Mouse (Mus musculus) retina, adult 2 months (tissue): ENCODE data around the gene Nup133.
"Not testable (repeated sequence)": the region's sequence is repeated elsewhere in the genome, so short reads cannot be mapped to it uniquely, and the experiment has no call there.

Experiments used
- DNase-seq: peaks from one replicate; pipeline ENCODE4 v3.0.0-alpha.2; 2012; ENCODE audit warnings: low read depth, low spot score

Gene Nup133

DNA sequence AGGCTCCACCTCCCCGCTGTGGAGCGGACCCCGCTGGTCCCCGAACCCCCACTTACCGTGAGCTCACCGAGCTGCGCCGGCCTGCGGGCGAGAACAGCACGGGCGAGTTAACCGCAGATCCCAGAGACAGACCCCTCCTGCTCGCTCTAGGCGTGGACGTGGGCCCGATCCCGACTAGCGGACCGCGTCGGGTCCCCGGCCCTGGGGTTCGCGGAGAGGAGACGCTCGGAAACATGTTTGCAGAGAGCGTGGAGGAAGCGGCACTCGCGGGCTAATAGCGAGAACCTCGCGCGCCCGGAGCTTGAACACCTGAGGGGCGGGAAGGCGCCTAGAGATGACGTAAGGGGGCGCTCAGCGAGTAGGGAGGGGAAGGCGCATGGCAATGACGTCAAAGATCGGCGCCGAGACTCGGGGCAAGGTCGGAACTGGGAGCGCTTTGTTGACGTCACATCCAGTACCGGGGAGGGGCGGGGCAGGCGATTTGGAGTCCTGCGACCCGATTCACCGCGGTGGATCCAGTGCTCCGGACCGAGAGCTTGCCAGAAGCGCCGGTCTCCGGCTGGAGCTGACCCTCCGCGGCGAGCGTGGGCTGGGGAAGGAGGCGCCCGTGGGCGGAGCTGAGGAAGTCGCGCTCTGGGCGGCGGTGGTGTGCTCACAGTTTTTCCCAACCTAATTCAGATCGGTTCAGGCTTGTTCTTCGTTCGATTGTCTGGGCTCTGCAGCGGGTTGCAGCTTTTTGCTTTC is at the start of gene Nup133:
Nup133 (minus strand) TSS at position 324 of the 744 bp plus-strand sequence.
- peak; percentile 99 for DNase-seq

DNA sequence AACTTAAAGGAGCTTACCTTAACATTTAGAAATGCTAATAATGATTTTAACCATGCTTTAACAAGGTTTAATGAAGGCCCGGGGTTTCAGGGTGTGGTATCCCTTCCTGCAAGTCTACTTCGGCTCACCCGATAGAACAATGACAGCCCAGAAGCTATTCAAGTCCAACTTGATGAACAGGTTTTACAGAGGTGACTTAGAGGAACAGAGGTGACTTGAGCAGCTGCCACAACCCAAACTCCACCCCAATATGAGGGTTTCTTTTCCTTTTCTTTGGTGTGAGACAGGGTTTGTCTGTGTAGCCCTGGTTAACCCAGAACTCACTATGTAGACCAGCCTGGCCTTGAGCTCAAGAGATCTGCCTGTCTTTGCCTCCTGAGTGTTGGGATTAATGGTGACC is 44.9 kb upstream of the Nup133 start:
- no peak for DNase-seq

DNA sequence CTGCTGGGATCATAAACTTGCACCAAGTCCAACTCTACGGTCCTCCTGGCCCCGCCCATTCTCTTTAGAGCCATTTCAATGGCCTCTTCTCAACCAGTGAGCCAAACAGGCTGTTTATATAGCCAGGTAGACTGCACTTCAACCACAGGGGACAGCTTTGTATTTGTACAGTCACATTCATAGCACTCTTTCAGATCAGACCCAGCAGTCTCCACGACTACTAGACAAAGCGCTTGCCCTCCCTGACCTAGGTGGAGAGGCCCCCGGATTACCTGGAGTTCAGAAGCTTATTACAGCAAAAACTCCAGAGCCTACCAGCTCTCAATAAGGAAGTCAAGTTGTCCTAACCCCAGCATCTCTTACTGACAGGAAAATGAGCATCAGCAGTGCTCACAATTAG is 44.5 kb upstream of the Nup133 start:
- DNase-seq = no peak

DNA sequence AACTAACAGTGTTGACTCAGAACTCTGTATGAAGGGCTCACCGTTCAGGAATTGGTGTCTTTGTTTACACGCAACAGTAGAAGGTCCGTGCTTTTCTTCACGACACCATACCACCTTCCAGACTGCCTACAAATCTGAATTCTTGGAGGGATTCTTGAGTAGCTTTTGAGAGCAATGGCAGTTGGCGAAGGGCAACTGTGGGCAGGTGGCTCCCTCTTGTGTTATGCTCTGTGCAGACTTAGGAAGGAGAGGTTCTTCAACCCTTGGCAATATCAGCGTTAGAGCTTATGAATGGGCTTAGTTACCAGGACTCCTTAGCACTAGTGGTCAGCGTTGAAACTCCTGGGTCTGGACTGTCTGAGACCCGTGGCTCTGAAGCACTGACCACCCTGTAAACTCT is 43.5 kb upstream of the Nup133 start:
- DNase-seq = no peak

DNA sequence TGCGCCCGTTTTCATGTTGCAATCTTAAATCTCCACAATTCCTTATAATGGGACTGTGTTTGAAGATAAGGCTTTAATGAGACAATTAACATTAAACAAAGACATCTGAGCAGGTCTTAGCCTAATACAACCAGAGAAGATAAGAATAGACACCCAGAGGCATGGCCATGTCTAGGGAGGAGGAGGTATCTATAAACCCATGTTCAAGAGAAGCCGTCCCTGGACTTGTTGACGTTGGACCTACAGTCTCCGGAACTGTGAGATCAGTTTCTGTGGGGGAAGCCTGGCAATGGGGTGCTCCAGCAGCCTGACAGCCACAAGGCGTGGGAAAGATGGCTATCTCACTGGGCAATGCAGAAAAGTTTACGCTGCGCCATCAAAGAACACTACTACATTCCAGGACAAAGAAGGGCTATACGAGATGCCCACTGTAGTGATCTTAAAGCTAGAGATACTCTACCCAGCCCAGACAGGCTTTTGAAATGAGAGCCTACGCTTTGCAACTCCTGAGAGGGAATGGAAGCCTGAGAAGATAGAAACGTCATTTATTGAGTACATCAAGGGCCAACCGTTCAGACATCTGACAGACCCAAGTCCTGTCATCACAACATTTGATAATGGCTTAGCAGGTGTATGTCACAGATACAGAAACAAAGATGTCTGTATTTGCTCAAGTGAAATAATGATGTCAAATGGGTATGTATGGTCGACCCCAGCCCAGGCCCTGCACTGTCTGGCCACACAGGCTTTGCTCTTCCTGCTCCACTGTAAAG is 41.4 kb upstream of the Nup133 start:
- no peak for DNase-seq

DNA sequence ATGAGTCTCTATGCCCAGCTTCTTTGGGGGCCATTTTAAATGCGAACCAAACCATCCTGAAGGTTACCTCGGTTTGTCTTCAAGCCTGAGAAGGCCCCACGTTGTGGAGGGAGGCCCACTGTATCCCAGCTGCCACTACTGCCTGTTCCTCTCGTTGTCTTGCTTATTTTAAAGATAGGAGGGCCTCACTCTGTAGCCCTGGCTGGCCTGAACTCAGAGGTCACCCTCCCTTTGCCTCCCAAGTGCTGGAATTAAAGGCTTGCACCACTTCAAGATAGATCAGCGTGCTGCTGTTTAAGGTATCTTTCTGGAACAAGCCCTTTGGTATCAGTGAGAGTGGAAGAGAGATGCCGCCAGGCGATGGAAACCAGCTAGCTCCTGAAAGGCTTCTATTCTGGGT is 40.1 kb upstream of the Nup133 start:
- DNase-seq = no peak

DNA sequence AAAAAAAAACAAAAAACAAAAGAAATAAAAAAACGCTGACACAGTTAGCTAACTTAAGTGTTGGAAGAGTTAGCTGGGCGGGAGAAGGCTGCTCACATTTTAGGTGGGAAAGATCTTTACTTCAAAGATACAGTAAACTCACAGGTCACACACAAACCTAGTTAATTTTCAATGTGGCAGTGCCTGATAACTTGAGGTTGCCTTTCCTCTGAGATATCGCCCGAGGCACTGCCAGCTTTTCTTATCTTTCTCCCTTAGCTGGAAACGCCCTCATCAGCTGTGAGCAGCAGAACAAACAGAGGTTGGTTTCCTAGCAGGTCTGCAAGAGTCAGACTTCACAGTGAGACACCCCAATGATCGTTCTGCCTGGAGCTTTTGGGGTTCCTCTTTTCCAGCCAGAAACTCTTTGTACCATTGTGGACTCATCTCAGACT is 39.6 kb upstream of the Nup133 start:
- DNase-seq = no peak

DNA sequence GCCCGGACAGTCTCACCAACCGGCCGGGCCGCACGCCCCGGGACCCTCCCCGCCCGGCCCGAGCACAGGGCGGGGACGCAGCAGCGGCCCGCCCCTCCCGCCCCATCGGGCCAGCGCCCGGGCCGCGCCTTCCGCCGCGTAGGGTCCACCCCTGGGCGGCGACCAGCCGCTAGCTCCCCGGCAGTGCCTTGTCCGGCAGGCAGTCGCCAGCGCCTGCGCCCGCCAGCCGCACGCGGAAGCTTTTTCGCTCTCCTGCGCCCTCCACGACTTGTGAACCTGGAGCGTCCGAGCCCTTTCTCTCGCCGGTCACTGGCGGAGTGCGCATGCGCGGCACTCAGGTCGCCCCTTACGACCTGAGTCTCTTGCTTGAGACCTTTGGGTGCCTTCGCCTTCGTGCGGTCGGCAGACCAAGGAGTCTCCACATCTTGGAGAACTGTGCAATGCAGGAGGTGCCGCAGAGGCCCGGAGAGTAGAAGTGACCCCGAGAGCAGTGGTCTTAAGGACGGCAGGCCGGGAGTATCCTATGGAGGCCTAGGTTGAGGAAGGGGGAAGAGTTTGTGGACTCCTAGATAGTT is 33.8 kb upstream of the Nup133 start, which contains the start of gene Abcb10:
Abcb10 (minus strand) TSS at position 297 of the 575 bp plus-strand sequence.
- DNase-seq = peak; percentile 71

DNA sequence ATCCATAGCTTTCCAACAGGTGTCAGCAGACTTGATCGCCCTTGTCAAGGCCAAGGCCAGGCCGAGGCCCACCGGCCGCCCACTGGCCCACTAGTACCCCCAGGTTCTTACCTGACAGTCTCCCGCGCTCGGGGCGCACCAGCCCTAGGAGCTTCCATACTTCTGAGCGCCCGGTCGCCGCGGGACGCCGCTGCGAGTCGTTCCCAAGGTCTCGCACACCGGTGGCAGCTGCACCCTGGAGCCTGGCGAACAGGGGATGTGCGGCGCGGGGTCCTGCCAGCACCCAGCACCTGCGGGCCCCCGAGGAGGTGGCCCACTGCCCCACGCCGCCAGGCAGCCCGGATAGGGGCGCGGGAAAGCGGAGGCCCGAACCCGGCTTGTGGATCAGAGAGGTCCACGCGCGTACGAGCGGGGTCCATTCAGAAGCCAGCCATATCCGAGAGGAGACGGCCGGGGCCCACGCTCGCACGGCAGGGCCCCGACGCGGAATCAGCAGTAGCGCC is 33.3 kb upstream of the Nup133 start:
- no peak for DNase-seq

DNA sequence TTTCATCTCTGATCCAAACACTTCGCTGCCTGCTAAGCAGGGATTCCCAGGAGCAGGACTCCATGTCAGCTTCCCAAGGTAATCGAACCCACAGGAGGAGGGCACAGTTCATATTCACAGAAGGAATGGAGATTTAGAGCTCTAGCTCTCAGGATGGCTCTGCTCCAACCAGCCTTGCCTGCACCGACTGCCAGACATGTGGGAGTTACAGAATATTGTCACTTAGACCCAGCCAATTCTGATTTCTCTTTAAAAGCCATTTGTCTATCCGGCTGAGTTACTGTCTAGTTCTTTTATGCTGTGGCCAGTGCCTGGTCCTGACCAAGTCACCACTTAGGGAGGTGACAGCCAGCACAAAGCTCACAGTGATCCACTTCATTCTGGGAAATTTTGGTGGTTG is 32.6 kb upstream of the Nup133 start:
- DNase-seq = no peak

DNA sequence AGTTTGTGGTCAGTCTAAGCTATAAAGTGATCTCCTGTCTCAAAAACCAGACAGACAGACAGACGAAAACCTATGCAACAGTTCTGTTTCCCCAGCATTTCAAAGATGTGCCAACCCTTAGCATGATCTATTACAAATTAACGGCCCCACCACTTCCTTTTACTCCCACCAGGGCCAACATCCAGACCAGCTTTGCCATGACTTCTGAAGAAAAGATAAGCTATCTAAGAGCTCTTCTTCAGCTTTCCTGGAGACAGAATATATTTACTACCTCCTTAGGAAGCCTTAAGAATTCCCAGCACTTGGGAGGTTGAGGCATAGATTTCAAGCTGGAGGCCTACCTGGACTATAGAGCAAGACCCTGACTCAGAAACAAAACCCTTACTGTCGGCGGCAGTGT is 31.2 kb upstream of the Nup133 start:
- DNase-seq = no peak

DNA sequence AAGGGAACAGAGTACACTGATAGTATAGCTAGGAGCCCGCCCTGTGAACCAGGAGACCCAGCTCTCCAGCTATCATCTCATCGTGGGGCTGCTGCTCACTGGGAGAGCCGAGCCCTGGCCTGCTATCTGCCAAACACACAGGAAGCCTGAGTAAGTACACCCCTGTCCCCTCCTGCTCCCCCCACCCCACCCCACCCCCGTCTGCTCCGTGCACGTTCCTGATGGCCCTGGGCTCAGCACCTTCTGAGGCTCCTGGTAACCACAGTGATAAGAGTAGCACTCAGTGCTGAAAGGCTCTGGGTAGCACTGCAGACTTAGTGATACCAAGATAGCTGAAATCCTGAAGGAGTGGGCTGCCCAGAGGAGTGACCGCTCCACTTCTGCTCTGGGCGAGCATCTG is 29.9 kb upstream of the Nup133 start:
- DNase-seq = no peak

DNA sequence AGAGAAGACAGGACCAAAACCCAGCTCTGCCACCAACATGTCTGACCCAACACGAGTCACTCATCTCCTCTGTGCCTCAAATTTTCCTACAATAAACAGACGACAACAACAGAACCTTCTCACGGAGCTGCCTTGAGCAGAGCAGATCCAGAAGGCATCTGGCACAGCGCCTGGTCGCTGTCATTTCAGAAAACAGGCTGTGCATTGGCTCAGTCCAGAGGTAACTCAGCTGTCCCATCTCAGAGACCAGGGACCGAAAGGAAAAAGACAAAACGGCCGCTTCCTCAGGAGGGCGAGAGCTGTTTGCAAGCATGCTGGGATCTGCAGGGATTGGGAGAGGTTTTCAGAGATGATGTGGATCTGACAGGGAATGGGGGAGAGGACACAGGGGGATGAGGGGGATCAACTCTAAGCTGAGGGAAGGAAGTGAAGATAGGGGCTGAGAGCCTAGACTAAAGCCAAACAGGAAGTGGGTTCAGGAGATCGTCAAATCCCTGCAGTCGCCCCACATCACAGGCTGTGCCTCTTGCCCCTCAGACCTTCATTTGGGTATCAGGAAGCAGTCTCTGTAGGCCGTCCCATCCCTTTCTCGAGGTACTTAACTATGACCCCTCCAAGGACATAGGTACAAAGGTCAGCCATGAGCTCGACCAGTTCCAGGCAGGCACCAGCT is 29.2 kb upstream of the Nup133 start:
- DNase-seq = no peak

DNA sequence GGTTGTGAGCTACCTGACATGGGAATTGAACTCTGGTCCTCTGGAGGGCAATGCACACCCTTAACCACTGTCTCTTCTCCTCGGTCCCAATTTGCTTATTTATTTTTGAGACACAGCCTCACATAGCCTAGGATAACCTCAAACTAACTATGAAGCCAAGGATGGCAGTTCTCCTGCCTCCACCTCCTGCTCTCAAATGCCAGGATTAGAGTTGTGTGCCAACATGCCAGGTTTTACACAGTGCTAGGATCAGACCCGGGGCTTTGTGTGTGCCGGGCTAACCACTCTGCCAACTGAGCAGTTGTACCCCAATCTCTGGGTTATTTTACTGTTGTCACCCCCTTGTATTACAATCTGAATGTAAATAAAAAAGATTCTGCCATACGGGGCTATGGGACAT is 28.4 kb upstream of the Nup133 start:
- DNase-seq = no peak

DNA sequence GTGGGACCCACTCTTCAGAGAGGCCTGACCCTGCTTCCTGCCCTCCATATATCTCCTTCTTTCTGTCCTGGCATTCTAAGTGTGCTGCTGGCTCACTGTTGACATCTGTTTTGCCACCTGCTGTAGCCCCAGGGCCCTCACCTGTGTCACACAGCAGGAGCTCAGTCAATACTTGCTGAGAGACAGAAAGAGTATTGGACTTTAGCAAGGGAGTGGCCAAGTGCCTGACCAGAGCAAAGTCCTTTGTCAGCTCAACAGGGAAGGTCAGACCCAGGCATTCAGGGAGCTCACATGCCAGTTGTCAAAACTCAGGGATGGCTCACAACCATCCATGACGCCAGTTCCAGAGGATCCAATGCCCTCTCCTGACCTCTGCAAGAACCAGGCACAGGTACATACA is 24.4 kb upstream of the Nup133 start:
- DNase-seq = no peak

DNA sequence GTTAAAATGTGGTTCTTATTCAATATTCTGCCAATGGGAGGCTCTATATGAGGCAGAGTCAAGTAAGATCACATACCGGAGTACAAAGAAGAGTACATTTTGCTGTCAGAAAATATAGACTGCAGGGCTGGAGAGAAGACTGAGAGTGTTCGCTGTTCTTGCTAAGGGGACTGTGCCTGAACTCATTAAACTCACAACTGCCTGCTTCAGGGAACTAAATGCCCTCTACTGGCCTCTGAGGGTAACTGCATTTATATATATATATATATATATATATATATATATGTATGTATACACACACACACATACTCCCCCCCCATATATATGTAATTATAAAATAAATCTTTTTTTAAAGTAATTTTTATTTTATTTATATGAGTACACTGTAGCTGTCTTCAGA is 17.8 kb upstream of the Nup133 start:
- no peak for DNase-seq

DNA sequence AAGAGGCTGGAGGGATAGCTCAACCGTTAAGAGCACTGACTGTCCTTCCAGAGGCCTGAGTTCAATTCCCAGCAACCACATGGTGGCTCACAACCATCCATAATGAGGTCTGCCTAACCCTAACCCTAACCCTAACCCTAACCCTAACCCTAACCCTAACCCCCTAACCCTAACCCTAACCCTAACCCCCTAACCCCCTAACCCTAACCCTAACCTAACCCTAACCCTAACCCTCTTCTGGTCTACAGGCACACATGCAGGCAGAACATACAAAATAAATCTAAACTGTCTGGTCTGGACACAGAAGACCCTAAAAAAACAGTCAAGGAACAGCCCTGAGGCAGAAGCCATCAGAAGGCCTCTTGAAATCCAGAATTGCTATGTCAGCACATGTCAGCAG is 12.3 kb upstream of the Nup133 start:
- no peak for DNase-seq

DNA sequence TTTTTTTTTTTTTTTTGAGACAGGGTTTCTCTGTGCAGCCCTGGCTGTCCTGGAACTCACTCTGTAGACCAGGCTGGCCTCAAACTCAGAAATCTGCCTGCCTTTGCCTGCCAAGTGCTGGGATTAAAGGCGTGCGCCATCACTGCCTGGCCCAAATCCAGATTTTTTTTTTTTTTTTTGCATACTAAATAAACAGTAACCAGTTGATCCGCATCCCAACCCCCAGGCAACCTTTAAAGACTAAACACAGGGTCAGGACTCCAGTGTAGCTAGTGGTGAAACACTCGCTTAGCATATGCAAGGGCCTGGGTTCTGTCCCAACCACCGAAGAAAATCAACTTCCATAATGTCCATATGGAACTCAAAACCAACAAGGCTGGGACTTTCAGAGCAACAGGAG is 11.5 kb upstream of the Nup133 start:
- DNase-seq = not testable (repeated sequence)

DNA sequence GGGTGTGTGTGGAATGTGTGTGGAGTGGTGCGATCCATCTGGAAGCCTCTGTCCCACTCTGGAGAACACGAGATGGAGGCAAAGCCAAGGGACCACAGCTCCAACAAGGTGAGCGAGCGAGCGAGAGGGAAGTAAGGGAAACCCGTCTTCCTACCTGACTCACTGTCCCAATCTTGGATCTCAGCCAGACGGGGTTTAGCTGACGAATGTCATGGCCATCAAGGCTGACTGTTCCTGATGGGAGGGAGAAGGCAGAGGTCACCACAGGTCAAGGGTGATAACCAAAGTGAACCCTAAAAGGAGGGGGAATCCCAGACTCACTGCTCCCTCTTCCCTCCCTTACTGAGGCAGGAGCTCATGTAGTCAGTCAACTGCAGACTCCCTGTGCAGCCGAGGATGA is 11.0 kb upstream of the Nup133 start:
- DNase-seq = no peak

DNA sequence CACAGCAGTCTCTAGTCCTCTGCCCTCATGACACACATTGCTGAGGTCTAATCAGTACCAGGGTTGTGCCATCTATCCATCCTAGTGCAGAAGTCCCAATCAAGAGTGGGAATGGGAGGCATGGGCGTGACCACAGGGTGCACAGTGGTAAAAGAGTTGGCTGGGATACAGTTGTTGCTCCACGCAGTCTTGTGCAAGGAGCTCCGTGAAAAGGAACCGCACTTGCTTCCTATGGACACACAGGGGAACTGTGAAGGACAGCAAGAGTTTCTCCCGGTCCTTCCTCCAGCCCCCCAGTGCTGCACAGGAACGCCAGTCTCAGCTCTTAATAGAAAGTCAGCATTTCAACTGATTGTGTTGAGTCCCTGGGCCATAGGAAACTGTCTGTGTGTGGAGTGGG is 10.4 kb upstream of the Nup133 start:
- DNase-seq = no peak

DNA sequence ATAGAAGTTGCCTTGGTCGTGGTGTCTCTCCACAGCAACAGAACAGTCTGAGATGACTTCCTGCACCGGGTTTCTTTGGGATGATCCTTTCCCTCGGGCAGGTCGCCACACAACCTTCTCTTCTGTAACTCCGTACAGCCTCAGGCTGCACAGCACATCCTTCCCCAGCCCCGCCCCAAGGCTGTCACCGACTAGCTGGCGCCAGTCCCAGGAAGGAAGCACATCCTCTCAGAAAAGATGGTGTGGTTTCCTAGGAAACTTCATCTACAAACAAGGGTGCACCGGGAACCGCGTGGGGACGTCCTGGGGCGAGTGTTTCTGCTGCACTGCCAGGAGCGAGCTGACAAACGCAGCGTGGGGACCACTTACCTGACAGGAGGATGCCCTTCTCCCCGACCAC is 9.1 kb upstream of the Nup133 start:
- DNase-seq = no peak

DNA sequence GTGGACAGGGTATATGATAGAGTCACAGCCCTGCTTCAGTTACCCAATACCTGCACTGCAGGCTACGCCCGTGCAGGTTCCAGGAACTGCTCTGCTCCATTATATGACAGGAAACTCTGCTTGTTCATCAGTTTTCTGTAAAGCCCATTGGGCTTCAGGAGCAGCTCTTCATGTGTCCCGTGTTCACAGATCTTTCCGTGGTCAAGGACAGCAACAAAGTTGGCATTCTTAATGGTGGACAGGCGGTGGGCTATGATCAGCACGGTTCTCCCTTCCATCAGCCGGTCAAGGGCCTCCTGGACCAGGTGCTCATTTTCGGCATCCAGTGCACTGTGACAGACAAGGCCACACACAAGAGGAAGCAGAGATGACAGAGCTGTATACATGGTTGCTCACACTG is 5.2 kb upstream of the Nup133 start:
- no peak for DNase-seq
